Mouse (Mus musculus) right cerebral cortex, postnatal 4 days (tissue): Measurements from ENCODE around the gene Stn1.

Experiments
- DNase-seq: peaks from one replicate; pipeline ENCODE4 v3.0.0-alpha.2; 2022

Gene Stn1

DNA sequence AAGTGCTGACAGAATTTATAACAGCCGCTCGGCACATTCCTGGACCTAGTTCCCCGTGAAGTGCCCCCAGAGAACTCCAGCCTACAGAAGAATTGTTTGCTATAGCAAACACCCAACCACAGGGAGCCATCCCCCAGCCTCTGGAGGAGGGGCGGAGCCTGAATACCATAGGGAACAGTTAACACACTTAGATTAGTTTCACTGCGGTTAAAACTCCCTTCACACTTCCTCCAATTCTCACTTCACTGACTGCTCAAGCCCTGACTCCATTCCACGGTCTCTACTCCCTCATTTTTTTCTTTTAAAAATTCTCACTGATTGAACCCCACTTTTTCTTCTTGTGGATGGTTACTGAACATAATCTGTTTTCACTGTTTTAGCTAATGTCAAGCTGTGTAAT is 1.5 kb upstream of the Stn1 start:
- DNase-seq, result no peak

DNA sequence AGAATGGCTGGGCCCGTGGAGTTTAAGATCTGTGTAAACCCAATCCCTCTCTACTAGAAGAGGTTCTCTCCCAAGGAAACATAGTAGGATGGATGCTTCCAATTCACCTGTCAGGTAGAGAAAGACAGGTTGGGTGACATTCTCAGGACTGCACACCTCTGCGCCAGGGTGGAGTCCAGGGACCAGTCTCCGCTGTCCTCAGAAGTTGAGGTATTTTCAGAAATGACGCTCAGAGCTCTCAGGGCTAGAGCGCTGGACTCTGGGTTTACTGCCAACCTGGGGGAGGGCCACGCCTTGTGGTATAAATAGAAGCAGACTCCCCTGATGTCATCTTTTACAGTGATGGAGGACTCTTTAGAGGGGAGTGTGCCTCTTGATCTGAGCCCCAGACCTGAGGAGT is 572 bp upstream of the Stn1 start:
- DNase-seq, result no peak

DNA sequence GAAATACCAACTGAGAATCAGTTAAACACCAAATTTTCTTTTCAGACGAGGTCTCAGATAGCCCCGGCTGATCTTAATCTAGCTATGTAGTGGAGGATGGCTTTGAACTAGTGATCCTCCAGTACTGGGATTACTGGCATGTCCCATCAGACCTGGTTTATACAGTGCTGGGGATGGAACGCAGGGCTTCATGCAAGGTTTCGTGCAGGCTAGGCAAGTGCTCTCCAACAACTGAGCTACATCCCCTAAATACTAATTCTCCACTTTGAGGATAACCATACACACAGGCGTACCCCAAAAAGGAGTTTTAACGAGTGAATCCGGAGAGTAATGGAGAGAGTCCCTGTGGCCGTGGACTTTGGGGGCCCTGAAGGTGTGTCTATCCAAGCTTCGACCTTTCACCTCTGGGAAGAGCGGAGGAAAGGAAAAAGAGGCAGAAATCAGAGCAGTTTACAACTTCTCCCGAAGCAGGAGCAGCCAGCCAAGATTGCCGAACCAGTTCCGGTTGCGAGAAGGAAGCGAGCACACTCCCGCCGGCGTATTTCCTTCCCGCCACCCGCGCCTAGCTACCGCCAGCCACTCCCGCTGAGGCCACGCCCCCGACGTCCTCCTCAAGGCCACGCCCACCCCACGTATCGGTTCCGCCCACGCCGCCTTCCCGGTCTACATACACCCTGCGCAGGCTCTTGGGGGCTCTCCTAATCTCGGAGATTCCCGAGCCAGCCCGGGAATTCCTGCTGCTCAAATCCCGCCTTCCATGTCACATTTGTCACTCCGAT is 597 bp downstream of the Stn1 start:
- DNase-seq, result peak; percentile 99

DNA sequence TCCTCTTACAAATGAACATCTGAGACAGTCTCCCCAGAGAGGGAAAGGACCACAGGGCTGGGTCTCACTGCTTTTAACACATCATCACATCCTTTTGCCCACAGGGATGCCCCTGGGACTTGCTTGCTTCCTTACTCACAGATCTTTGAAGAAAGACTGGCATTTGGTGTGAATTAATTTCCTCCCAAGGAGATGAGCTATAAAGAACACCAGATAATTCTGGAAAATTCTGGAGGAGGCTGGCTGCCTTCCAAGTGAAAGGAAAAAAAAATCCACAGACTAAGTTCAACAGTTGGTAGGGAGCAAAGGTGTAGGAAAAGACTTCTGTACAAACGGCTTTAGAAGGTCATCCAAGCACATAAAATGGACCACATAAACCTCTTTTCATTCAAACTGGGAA is 3.2 kb downstream of the Stn1 start:
- DNase-seq, result no peak

DNA sequence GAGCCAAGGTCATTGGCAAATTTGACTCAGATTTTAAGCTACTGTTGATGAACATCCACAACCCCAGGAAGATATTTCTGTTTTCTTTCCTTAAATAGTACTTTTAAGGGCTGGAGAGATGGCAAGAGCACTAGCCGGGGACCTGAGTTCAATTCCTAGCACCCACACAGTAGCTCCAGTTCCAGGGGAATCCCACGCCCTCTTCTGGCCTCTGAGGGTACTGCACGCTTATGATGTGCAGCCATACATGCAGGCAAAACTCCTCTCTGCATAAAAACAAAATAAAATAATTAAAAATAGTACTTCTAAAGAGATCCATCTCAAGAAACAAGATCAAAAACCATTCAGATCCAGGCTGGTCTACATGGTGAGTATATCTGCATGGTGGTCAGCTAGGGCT is 4.9 kb downstream of the Stn1 start:
- no peak for DNase-seq

DNA sequence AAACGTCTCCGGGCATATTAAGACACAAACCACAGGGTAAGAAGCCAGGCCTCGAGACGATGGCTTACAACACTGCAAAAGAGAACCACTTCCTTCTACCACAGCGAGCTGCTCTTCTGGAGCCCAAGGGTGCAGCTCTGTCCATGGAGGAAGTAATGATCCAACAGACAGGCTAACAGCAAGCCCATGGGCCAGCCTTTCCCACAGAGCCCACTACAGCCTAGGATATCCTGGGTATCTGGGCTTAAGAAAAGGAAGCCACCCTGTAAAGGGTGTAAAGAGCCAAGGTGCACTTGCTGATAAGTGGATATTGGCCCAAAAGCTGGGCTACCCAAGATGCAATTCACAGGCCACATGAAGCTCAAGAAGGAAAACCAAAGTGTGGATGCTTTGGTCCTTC is 6.0 kb downstream of the Stn1 start:
- no peak for DNase-seq

DNA sequence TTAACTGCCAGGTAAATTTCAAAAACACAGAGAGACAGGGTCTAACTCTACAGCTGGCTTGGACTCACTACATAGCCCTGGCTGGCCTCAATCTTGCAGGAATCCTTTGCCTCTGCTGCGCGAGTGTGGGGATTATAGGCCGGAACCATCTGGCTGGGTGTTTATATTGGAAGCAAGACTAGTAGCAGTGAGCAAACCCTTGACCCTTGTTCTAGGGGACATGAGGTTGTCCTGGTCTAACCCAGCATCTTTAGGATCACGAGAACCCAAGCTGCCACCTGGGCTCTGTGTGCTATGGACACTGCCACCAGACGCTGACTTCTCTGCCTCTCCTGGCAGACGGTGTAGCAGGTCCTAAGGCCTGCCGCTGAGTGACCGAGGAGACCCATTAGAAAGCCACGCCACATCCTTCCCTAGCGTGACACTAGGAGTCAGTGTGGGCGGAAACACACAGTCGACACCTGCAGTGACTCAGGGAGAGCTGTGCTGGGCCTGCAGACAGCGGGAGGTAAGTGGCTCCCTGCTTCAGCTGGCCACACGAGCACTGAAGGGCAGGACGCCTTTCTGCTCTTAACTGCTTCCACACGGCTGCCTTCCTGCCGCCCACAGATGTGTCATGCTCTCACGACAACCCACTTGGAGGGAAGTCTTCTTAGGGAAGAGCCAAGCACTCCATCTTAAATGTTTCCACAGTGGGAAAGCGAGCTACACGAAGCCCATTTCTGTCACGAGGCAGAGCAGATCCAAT is 10.9 kb downstream of the Stn1 start:
- no peak for DNase-seq

DNA sequence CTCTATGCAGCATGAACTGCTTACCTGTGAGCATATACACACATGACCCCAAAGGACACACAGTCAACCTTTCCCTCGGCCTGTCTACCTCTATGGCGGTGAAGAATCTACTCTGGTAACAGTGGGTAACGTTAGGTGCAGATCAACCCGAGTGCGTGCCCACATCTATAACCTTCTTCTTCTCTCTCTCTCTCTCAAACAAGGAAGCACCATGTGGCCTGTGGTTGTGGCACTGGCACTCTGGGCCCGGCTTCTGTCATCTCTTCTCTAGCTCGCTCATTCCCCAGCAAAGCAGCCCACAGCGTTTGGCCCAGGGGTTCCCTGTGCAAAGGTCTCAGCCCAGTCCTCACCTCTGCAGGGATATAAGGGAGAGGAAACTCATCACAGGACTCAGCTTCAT is 12.4 kb downstream of the Stn1 start:
- DNase-seq, result no peak

DNA sequence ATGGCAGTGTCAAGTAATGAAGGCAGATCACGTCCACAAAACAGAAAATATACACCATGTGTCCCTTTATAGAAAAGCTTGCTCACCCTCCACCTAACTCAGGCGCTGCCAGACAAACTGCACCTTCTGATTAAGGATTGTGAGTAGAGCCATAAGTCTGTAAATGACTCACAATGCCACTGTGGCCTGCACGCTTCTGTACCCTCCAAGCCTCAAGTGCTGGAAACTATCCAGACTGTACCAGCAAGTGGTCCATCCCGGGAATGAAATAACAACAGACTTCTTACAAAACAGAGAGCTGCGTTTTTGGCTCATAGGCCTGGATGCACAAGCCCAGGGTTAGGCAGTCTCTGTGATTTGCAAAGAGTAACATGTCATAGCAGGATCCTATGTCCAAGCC is 15.9 kb downstream of the Stn1 start:
- DNase-seq, result no peak

DNA sequence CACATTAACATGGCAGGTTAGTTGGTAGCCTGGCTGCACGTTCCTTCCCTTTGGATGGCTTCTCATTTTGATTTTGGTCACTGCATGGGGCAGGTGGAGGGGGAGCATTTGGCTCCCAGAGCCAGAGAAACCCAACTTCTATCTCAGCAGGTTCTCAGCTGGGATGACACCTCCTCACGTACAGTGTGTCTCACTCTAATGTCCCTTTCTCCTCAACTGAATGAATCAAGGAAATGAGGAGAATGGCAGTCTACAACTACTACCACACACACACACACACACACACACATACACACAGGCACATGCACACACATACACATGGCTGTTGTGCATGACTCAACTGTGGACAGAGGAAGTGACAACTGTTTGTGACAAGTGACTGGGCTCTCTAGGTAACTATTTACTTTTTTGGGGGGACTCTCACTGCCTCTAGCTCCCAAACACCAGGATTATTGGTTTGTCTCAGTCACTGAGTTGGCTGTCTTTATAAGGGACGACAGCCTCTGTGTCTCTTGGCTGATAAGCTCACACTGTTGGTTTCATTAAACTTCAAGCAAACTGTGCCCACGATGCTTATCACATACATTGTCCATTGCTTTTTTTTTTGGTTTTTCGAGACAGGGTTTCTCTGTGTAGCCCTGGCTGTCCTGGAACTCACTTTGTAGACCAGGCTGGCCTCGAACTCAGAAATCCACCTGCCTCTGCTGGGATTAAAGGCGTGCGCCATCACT is 18.0 kb downstream of the Stn1 start:
- no peak for DNase-seq

DNA sequence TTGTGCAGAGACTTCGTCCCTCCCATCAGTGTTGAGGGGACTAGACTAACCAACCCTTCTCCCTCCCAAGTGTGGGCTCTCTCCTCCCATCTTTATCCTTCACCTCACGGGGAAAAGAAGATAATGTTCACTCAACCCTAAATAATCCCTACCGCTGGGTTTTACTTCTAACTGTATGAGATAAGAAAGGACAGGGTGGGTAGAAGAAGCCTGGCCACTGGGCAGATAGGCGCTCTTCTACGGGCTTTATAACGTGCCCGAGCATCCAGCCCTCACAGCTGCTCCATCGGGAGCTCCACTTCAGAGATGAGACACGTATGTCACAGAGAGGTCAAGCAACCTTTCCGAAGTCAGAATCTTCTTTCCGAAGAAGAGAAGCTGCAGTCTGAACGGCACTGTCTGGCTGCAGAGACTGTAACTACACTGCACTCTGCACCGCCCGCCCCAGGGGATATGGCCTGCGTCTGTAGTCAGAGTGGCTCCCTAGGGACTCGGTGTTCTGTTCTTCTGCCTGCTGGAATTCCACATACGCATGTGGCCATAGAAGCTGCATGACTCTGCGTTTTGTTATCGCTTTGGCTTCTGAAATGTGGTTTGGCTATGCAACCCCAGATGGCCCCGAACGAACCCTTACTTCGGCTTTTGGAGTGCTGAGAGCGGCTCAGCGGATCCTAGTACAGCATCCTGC is 18.7 kb downstream of the Stn1 start:
- no peak for DNase-seq

DNA sequence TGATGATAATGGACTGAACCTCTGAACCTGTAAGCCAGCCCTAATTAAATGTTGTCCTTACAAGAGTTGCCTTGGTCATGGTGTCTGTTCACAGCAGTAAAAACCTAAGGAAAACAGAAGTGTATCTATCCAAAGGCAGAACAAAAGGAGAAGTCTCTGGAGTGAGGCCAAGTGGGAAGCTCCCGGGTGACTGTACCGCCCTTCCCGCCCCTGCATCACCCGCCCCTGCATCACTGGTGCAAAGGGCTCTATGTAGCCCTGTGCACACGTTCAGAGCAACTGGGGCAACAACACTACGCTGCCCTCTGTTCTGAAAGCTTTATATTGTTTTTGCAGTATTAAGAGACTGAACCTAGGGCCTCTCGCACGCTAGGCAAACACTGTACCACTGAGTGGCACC is 19.7 kb downstream of the Stn1 start:
- DNase-seq, result no peak

DNA sequence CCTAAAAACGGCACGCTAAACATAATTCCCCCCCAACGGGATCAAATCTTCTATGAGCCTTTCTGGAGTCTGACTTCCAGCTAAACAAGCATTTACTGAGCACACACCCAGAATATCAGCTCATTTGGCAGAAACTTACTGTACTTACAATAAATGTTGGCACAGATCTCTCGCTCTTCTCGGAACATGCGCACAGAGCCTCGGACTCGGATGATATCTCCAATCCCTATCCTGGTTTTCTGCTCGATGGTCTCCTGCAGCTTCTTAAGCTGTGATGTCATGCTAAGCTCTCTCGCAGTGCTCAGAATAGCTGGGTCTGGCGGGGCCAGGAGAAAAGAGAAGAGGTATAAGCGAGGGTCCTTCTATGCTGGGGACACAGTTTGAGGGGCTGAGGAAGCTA is 20.4 kb downstream of the Stn1 start:
- no peak for DNase-seq

DNA sequence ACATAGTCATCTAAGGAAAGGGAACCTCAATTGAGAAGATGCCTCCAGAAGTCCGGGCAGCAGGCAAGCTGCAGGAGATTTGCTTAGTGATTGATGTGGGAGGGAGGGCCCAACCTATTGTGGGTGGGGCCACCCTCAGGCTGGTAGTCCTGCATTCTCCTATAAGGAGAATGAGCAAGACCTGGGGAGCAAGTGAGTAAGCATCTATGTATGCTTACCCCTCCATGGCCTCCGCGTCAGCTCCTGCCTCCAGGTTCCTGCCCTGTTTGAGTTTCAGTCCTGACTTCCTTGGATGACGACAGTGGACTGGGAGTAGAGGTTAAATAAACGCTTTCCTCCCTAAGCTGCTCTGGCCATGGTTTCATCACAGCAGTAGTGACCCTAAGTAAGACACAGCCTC is 22.2 kb downstream of the Stn1 start:
- no peak for DNase-seq

DNA sequence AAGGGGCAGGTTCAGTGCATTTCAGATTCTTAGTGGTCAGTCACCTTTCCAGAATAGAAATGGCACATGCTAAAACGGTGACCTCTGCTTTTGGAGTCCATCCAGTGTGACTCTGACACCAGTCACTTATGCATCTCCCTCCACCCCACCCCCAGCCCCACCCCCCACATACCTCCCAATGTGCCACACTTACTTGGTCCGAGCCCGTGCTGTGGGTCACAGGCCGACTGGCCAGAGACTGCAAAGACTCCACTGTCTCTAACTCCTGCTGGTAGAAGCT is 23.7 kb downstream of the Stn1 start:
- DNase-seq, result no peak

DNA sequence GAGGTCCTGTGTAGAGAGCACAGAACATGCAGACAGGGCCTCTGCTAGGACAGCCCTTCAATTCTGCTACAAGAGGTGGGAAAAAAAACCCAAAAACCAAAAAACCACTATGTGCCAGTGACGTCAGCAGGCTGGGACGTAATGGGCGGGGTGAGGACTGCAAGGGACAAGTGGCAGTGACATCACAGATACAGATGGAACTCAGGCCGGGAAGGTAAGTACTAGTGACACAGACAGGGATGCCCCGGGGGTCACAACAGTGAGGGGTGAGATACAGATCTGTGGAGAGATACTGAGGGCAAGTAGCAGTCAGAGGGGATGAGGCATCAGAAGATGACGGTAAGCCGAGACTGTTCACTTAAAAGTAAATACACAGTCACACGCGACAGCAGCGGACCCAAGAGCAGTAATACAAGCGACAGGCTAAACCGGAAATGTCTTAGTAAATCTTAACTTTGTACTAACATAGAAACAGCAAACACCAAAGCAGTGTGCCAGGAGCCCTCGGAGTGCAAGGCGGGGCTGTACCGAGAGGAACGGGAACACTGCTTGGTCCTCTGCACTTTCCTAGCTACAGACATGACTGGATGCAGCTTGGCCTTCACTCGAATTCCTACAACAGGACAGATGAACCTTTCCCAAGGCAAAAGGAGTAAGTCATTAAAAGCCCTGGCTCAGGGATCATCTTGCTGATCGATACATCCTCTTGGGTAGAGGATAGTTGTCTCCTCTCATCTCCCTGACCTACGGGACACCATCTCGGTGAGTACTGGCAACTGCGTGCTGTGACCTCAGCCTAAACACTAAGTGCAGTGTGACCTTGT is 24.3 kb downstream of the Stn1 start:
- DNase-seq, result no peak

DNA sequence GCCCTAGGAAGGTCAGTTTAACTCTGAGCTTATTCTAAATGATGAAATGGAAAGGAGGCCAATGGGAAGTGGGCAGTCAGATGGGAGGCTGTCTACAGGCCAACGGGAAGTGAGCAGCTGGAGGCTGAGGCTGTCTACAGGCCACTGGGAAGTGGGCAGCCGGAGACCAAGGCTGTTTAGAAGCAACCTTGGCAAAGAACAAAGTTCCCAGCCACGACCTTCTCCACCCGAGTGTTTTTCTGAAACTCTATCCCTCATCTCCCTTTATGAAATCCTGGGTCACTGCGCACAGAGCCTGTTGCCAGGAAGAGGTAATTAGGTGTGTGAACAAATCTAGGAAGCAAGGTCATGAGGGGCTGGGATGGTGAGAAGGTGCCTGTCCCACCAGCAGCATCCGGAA is 25.3 kb downstream of the Stn1 start:
- no peak for DNase-seq

DNA sequence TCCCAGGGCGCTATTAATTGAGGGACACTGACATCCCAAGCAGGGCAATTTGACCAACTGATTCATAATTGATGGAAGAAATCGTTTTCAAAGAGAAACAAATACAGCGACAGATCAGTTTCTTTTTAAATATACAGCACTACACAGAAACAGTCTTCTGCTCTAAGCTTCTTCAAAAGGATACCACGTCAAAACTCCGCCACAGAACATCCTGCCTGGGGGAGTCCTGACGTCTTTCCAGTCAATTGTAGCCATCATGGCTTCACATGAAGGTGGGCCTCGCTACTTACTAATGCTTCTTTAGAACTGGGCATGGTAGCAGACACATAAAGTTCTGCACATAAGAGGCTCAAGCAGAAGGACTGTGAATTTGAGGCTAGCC is 26.0 kb downstream of the Stn1 start:
- no peak for DNase-seq

DNA sequence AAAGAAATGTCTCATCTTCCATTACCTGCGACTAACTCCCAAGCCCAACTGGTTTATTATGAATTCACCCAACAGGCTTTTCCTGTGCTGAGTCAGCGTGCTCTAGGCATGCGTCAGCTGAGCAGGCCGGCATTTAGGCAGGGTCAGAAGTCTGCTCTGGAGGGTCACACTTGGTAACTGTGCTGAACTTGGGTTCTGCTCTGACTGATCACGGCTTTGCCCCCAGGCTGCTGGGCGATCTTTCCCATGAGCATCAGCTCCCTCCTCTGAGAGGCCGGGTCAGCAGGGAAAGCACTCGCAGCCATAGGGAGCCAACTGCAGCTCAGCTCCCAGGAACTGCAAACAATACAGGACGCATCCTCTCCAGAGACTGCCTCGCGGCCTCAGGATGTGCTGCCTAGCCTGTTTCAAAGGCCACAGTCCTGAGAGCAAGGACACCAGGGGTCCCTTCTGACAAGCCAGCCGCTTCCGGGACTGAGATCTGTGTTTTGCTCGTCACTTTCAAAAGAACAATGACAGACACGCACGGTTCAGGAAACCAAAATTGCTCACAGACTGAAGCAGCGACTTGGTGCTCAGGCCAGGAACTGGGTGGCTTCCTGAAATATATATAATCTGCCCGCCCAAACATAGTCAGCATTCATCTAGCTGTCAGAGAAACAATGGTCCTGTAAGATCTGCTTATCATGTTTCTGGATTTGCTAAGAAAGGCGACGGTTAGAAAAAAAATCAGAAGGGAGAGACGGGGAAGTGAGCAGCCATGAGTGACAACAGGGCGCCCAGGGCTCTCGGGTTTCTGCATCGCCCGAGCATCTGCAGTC is 26.6 kb downstream of the Stn1 start:
- no peak for DNase-seq

DNA sequence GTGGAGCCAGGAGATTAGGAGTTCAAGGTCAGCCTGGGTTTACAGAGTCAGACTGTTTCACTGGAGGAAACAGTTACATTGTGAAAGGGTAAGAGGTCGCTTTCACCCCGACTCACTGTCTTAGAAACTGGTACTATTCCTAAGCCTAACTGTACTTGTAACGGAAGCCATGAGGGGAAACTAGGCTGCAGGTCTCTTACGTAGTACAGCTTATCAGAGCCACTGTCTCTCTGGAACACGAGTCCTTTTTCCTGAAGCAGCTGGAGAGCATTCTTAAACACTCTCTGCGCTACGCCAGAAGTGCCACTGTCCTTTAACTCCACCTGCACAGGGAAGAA is 27.2 kb downstream of the Stn1 start:
- DNase-seq, result no peak

DNA sequence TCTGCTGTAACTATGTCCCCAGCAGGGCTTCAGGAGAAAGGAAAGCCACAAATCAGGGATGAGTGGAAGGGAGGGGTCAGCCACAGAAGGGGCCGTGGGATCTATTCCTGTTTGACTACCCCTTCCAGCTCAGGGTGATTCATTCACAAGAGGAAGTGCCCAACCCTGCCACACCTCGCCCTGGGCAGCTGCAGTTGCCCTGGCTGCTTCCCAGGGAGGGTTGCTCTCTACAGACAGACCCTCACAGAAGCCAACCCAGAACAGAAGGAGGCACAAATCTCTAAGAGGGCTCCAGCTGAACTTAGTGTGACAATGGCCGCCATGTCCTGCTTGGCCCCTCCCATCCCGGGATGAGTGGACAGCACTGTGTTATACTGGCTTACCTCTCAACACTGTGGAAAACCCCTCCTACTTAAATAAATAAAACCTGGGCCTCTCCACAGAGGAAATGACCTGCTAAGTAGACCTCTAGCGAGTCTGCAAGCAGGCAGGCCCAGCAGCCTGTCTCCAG is 28.5 kb downstream of the Stn1 start:
- DNase-seq, result no peak

DNA sequence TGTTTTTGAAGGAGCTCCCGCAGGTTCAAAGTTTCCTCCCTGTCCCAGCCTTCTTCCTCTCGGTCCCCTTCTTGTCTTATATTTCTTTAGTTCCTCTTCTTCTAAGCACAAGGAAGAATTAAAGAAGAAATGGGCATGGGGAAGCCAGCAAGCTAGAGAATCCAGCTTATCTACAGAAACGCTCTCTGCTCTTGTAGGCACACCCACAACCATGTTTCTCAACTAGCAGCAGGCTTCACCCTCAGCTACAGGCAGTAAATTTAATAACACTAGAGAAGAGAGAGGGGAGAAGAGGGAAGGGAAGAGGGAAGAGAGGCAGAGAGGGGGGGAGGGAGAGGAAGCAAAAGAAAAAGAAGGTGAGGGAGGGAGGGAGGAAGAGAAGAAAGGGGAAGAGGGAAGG is 29.1 kb downstream of the Stn1 start:
- DNase-seq, result no peak
